Mouse (Mus musculus) cerebellum, adult 2 months (tissue): ENCODE results near the gene Mmp17. TPM values are rescaled to one million over a fixed set of nuclear protein-coding genes. Genes with fewer than 3 reads are reported as not detected.
"Not testable (repeated sequence)": the region's sequence is repeated elsewhere in the genome, so short reads cannot be mapped to it uniquely, and the experiment has no call there.

Experiments used
- DNase-seq, 2 experiments: peaks; one replicate each; pipeline ENCODE4 v3.0.0; 2021
- H3K27ac ChIP-seq: fragments of 200-500 bp; 2 replicates; pipeline ENCODE4 v1.5.1; 2012; ENCODE audit warnings: low read length, control low read depth, inconsistent platforms; ENCODE audit not compliant: insufficient read depth
- H3K27me3 ChIP-seq: fragments of 200-500 bp; 2 replicates; pipeline ENCODE4 v1.6.1; 2012; ENCODE audit warnings: inconsistent platforms, mild to moderate bottlenecking, low read length, moderate library complexity; ENCODE audit not compliant: control insufficient read depth, insufficient read depth
- H3K4me1 ChIP-seq: fragments of 200-500 bp; 2 replicates; pipeline ENCODE4 v1.6.1; 2011; ENCODE audit warnings: low read length; ENCODE audit not compliant: control insufficient read depth, insufficient read depth
- H3K4me3 ChIP-seq: fragments of 200-500 bp; replicated peaks from 2 replicates; pipeline ENCODE3; 2011; ENCODE audit warnings: mild to moderate bottlenecking, low read depth, low read length, control low read depth; ENCODE audit not compliant: insufficient read depth
- CTCF ChIP-seq: fragments of 200-500 bp; IDR thresholded peaks from 2 replicates; pipeline ENCODE4 v1.5.1; 2011; ENCODE audit warnings: low read depth, mild to moderate bottlenecking, control low read depth, low read length, moderate library complexity, borderline replicate concordance; ENCODE audit not compliant: insufficient read depth
- POLR2A ChIP-seq: fragments of 200-500 bp; IDR thresholded peaks from 2 replicates; pipeline ENCODE4 v1.6.1; 2011; ENCODE audit warnings: low read length, control low read depth, borderline replicate concordance; ENCODE audit not compliant: insufficient read depth
- WGBS: fragments of 180-500 bp; shearing (Covaris S2); methylation state at CpG from one replicate; pipeline ENCODE4 v1.1.7; 2018; 5-methylcytosine and 5-hydroxymethylcytosine counted together
- polyA plus RNA-seq: library from polyadenylated mRNA; depleted of rRNA; stranded (reverse); fragments of >200 nt; gene quantifications from 2 replicates; pipeline ENCODE4 v1.2.3, GENCODE M21; 2012

Mmp17 gene
- polyA plus RNA-seq, 1 experiment = 22.8 TPM

DNA sequence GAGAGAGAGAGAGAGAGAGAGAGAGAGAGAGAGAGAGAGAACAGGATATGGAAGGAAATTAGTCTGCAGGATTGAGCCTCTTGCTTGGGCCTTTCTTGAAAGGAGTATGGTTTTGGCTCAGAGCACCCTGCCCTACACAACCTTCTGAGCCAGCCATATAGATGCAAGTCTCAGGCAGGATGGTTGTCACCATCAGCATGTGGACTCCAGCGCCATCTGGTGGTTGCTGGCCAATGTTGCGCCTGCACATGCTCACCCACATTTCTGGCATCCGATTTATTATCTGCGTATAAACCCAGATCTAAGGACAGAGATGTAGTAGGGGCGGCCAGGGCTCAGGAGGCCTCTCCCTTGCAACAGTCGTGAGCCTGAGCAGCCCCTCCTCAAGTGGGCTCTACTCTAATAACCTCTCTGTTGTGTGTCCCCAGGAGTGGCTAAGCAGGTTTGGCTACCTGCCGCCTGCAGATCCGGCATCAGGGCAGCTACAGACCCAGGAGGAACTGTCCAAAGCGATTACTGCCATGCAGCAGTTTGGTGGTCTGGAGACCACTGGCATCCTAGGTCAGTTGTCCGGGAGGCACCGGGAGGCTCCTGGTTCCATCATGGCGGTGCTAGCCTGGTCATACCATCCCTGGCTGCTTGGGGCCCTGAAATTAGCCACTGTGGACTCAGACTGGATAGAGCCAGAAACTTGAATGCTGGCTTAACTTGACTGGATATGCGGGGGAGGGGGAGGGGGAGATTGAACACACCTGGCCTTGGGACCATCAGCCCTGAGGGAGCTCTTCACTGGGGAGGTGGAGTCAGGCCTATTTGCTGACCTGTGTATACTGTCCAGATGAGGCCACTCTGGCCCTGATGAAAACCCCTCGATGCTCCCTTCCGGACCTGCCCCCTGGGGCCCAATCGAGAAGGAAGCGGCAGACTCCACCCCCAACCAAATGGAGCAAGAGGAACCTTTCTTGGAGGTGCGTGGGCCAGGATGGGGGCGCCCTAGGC is 10.4 kb downstream of the Mmp17 start:
- TF ChIP-seq CTCF (peak; percentile 99), POLR2A (no peak)
- 52% methylated on average over 19 of the region's 19 CpGs for WGBS
- no peak overlapping the region for H3K27ac ChIP-seq

DNA sequence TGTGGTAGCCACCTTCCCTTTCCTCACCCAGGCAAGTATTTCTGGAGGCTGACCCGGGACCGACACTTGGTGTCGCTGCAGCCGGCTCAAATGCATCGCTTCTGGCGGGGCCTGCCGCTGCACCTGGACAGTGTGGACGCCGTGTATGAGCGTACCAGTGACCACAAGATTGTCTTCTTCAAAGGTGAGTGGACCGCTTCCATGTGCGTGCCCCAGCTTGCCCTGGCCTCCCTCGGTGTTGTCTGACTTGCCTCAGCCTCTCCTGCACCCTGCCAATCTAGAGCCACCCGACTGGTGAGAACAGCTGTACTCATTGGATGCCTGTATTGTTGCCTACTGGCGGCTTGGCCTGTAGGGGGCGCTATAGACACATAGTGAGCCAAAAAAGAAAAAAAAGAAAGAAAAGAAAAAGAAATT is 18.1 kb downstream of the Mmp17 start:
- DNase-seq = no peak
- WGBS = 59% methylated on average over 16 of the region's 16 CpGs
- TF ChIP-seq CTCF = peak; percentile 18; the same call in 1 of the 2 replicates
- TF ChIP-seq POLR2A = no peak
- Histone ChIP-seq H3K4me3 (no peak overlapping the region), H3K27ac (no peak overlapping the region), H3K27me3 (no peaks in the 10 kb centered on the region), H3K4me1 (no peaks in the 10 kb centered on the region)

More for the DNA sequence above, 10.4 kb downstream of the Mmp17 start:
- peak; percentile 85 to 92 for DNase-seq
- Histone ChIP-seq H3K27me3 (no peaks in the 10 kb centered on the region), H3K4me1 (peaks cover 17% of the 10 kb centered on the region; the same call in 1 of the 2 replicates), H3K4me3 (no peak overlapping the region)

DNA sequence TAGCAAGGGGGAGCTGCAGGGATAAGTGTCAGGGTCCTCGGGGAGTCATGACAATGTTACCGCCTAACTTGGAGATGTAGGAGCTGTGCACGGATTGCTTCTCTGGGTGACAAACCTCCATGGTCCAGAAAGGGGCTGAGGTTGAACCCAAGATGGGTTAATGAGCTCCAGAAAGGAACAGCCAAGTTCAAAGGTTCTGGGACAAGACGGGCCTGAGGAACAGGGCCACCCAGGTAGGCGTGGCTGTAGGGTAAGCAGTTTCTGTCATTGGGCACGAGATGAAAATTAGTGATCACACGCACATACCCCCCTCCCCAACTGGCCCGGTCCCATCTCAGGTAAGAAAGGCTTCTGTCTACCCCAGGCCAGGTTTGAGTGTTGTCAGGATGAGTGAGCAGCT is 23.5 kb downstream of the Mmp17 start:
- no peaks in the 10 kb centered on the region for H3K27me3 ChIP-seq
- H3K4me3 ChIP-seq = no peak overlapping the region
- H3K27ac ChIP-seq = no peak overlapping the region
- DNase-seq = no peak
- no peaks in the 10 kb centered on the region for H3K4me1 ChIP-seq
- TF ChIP-seq CTCF = no peak
- TF ChIP-seq POLR2A = no peak
- WGBS = 78% methylated on average over 8 of the region's 8 CpGs

DNA sequence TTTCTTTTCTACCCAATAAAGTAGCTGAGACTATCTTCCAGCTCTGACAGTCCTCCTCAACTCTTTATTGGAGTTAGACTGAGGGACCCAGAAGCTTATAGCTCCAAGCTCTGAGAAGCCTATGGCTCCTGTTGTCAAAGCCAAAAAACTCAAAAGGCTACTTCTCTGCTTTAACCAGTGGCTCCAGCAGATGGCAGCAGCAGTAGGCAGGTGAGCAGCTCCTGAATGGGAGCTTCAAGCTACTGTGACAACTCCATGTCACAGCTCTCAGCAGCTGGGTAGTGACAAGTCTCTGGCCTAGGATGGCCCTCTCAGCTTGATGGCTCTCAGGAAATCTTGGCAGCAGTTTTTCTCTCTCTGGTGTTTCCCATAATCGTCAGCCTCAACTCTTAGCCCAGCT is 27.1 kb downstream of the Mmp17 start:
- peak; percentile 65 to 69 for DNase-seq
- WGBS = 0% methylated on average over 1 of the region's 1 CpGs

DNA sequence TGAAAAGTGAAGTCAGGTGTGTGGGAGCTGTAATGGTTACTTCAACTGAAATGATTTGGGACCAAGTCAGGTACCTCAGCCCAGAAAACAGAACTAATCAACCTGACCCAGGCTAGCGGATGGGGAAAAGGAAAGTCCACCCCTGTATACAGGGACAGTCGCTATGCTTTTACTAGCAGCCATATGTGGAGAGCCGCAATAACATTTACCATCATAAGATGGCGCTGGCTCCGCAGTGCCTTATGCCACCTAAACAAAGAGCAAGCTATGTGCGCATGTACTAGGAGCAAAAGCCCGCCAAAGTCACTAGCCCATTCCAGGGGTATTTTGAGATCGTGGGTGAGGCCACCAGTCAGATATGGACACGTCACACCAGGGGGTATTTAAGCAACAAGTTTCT is 36.6 kb downstream of the Mmp17 start:
- not testable (repeated sequence) for H3K27ac ChIP-seq, H3K4me3 ChIP-seq, DNase-seq, H3K4me1 ChIP-seq, H3K27me3 ChIP-seq
- WGBS = 66% methylated on average over 9 of the region's 9 CpGs

More for the DNA sequence above, 27.1 kb downstream of the Mmp17 start:
- Histone ChIP-seq H3K27ac (no peak overlapping the region), H3K4me1 (no peaks in the 10 kb centered on the region), H3K4me3 (no peak overlapping the region), H3K27me3 (no peaks in the 10 kb centered on the region)
- TF ChIP-seq CTCF (peak; percentile 65; the same call in 1 of the 2 replicates), POLR2A (no peak)

DNA sequence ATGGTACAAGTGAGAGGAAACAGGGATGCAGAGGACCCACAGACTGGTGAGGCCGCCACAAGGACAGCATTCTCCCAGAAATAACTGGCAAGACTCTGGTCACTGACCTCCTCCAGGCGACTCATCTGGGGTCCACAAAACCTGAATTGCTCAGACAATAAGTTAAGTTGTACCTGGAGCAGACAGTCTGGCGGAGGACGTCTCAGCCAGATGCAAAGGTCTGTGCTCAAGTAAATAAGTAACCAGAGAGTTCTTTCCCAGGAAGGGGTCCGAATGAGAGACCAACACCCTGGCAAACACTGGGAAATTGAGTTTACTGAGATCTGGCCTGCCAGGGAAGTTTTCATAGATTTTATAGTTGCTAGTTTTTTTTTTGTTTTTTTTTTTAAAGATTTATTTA is 37.4 kb downstream of the Mmp17 start:
- Histone ChIP-seq H3K27ac (no peak overlapping the region), H3K4me1 (no peaks in the 10 kb centered on the region), H3K4me3 (no peak overlapping the region), H3K27me3 (no peaks in the 10 kb centered on the region)
- 86% methylated on average over 5 of the region's 5 CpGs for WGBS
- no peak for TF ChIP-seq POLR2A
- TF ChIP-seq CTCF = no peak
- no peak for DNase-seq

DNA sequence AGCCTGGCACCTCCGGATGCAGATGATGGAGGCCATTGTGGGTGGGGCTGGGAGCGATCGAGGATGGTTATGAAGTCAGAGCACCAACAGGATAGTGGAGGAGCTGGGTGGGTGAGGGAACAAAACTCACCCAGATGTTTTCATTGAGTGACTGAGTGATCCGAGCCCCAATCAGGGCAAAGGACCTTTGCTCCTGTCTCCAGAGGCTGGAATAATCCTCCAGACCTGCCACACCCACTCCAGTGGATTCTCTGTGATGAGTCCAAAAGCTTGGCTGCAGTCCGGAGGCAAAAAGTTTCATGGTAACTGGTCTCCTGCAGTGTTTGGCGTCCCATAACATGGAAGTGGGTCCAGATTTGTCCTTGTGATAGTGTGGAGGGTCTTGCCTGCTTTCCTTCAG is 42.1 kb downstream of the Mmp17 start:
- WGBS = 69% methylated on average over 6 of the region's 6 CpGs
- Histone ChIP-seq H3K4me3 (no peak overlapping the region), H3K4me1 (no peaks in the 10 kb centered on the region), H3K27me3 (no peaks in the 10 kb centered on the region), H3K27ac (no peak overlapping the region)
- TF ChIP-seq CTCF (no peak), POLR2A (no peak)
- no peak for DNase-seq

DNA sequence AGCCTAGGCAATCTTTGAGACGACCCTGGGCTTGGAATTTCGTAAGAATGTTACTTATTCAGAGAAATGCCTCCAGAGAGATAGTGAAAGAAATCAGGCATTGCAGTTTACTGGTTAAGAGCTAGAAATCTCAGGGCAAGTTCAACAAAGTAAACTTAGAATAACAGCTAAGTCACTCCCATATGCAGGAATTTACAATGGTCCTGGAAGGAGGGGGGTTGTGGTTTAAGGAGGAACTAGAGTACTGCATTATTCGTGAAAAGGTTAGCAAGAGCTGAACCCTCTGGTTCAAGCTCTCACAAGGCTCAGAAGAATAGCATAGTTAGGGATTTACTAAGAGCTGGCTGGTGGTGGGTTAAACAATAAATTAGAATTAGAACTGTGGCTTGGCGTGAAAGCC is 42.6 kb downstream of the Mmp17 start:
- not testable (repeated sequence) for H3K4me1 ChIP-seq, H3K27ac ChIP-seq, DNase-seq, H3K27me3 ChIP-seq, H3K4me3 ChIP-seq
- 79% methylated on average over 4 of the region's 4 CpGs for WGBS

DNA sequence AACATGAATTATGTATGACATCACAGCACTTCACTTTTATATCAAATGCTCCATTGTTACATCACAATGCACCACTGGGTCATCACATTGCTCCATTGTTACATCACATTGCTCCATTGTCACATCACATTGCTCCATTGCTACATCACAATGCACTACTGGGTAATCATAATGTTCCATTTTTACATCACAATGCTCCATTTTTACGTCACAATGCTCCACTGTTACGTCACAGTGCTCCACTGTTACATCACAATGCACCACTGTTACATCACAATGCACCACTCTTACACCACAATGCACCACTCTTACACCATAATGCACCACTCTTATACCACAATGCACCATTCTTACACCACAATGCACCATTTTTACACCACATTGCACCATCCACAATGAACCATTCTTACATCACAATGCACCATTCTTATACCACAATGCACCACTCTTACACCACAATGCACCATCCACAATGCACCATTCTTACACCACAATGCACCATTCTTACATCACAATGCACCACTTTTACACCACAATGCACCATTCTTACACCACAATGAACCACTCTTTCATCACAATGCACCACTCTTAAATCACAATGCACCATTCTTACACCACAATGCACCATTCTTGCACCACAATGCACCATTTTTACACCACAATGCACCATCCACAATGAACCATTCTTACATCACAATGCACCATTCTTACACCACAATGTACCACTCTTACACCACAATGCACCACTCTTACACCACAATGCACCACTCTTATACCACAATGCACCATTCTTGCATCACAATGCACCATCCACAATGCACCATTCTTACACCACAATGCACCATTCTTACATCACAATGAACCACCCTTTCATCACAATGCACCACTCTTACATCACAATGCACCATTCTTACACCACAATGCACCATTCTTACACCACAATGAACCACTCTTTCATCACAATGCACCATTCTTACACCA is 48.6 kb downstream of the Mmp17 start:
- 86% methylated on average over 2 of the region's 2 CpGs for WGBS
- not testable (repeated sequence) for DNase-seq, H3K27me3 ChIP-seq, H3K4me3 ChIP-seq, H3K27ac ChIP-seq, H3K4me1 ChIP-seq
